Mouse (Mus musculus) pancreas, adult 10 weeks (tissue): ENCODE results near the gene Ccdc189. TPM values are rescaled to one million over a fixed set of nuclear protein-coding genes. Genes with fewer than 3 reads are reported as not detected.

ENCODE experiments used
- polyA plus RNA-seq: library from polyadenylated mRNA; stranded (reverse); fragments of 350-450 nt; fragmentation: Illumina TruSeq; extraction: RNeasy Lipid Tissue Mini Kit (QIAGEN cat#74804); gene quantifications from one replicate; pipeline ENCODE4 v1.2.3, GENCODE M21; 2015; ENCODE audit warnings: low read depth, low replicate concordance; ENCODE audit not compliant: insufficient read depth

The Ccdc189 gene
- 4.7 TPM for polyA plus RNA-seq

GRCm38 (mm10) chr7:127588011-127588871 lies at the start of gene Ccdc189, which contains the start of gene Rnf40:
Gene Ccdc189, minus strand, starts transcription at chr7:127588595.
Gene Rnf40, plus strand, starts transcription at chr7:127588767.

GRCm38 (mm10) chr7:127614891-127615843 lies 26.8 kb upstream of the Ccdc189 start, which contains the start of gene Zfp629:
Gene Zfp629, minus strand, starts transcription at chr7:127615797.

GRCm38 (mm10) chr7:127572895-127573471 lies 15.4 kb downstream of the Ccdc189 start, which contains the start of gene Phkg2:
Gene Phkg2, plus strand, starts transcription at chr7:127573340.

GRCm38 (mm10) chr7:127561340-127561858 lies 27.0 kb downstream of the Ccdc189 start, which contains the start of gene Tmem265:
Gene Tmem265, plus strand, starts transcription at chr7:127561390.

Other genes starting within 250 kb of the Ccdc189 start
- 4.1 TPM for gene Zfp768, start 243.0 kb downstream of the Ccdc189 start, polyA plus RNA-seq
- 1.6 TPM for gene Zfp747, start 212.5 kb downstream of the Ccdc189 start, polyA plus RNA-seq
- gene 9130019O22Rik, start 201.4 kb downstream of the Ccdc189 start, polyA plus RNA-seq = 0.54 TPM
- 1.1 TPM for gene E430018J23Rik, start 195.0 kb downstream of the Ccdc189 start, polyA plus RNA-seq
- gene Zfp764, start 181.8 kb downstream of the Ccdc189 start, polyA plus RNA-seq = 3.5 TPM
- 6.0 TPM for gene Zfp688, start 166.5 kb downstream of the Ccdc189 start, polyA plus RNA-seq
- 1.1 TPM for gene Zfp689, start 139.4 kb downstream of the Ccdc189 start, polyA plus RNA-seq
- 21.0 TPM for gene Prr14, start 129.0 kb downstream of the Ccdc189 start, polyA plus RNA-seq
- 18.9 TPM for gene Fbrs, start 109.4 kb downstream of the Ccdc189 start, polyA plus RNA-seq
- gene Srcap, start 76.6 kb downstream of the Ccdc189 start, polyA plus RNA-seq = 4.0 TPM
- gene Gm42715, start 69.0 kb downstream of the Ccdc189 start, polyA plus RNA-seq = 13.7 TPM
- not detected for gene Tmem265, start 27.2 kb downstream of the Ccdc189 start, polyA plus RNA-seq
- 33.3 TPM for gene Phkg2, start 15.3 kb downstream of the Ccdc189 start, polyA plus RNA-seq
- 13.6 TPM for gene Rnf40, start 172 bp upstream of the Ccdc189 start, polyA plus RNA-seq
- gene Zfp629, start 27.2 kb upstream of the Ccdc189 start, polyA plus RNA-seq = 3.3 TPM
- gene Bcl7c, start 120.3 kb upstream of the Ccdc189 start, polyA plus RNA-seq = 12.7 TPM
- 1.5 TPM for gene Ctf1, start 124.1 kb upstream of the Ccdc189 start, polyA plus RNA-seq
- gene Ctf2, start 143.6 kb upstream of the Ccdc189 start, polyA plus RNA-seq = not detected
- gene Fbxl19, start 155.9 kb upstream of the Ccdc189 start, polyA plus RNA-seq = 3.7 TPM
- 5.9 TPM for gene Orai3, start 181.2 kb upstream of the Ccdc189 start, polyA plus RNA-seq
- gene Setd1a, start 188.1 kb upstream of the Ccdc189 start, polyA plus RNA-seq = 5.8 TPM
- 1.5 TPM for gene Gm49388, start 197.0 kb upstream of the Ccdc189 start, polyA plus RNA-seq
- gene Hsd3b7, start 212.0 kb upstream of the Ccdc189 start, polyA plus RNA-seq = 26.3 TPM
- gene Stx4a, start 235.7 kb upstream of the Ccdc189 start, polyA plus RNA-seq = 32.5 TPM
- 0.92 TPM for gene Stx1b, start 236.0 kb upstream of the Ccdc189 start, polyA plus RNA-seq